Mouse (Mus musculus): ENCODE data around the gene Mta3.

Mta3 gene

GRCm38 (mm10) chr17:83767064-83767463, 61.1 kb downstream of the Mta3 start:
- DNase-seq: no peak

- DNase-seq: no peak
These were observed 62.3 kb downstream of the Mta3 start for GRCm38 (mm10) chr17:83768309-83768708.

GRCm38 (mm10) chr17:83770371-83770770, 64.4 kb downstream of the Mta3 start:
- DNase-seq: no peak

- DNase-seq: no peak
These were observed 65.0 kb downstream of the Mta3 start for GRCm38 (mm10) chr17:83770931-83771330.

- DNase-seq: no peak
These were observed 66.1 kb downstream of the Mta3 start for GRCm38 (mm10) chr17:83772110-83772509.

- no peak for DNase-seq
These were observed 66.7 kb downstream of the Mta3 start for GRCm38 (mm10) chr17:83772711-83773110.

GRCm38 (mm10) chr17:83776965-83777364, 71.0 kb downstream of the Mta3 start:
- no peak for DNase-seq

GRCm38 (mm10) chr17:83777462-83778051, 71.6 kb downstream of the Mta3 start:
- no peak for DNase-seq

GRCm38 (mm10) chr17:83780228-83780627, 74.3 kb downstream of the Mta3 start:
- DNase-seq: no peak

- DNase-seq: peak; percentile 33
These were observed 76.8 kb downstream of the Mta3 start for GRCm38 (mm10) chr17:83782740-83783139.

- DNase-seq: no peak
These were observed 80.5 kb downstream of the Mta3 start for GRCm38 (mm10) chr17:83786418-83786817.

GRCm38 (mm10) chr17:83790158-83790557, 84.2 kb downstream of the Mta3 start:
- no peak for DNase-seq

- DNase-seq: no peak
These were observed 86.4 kb downstream of the Mta3 start for GRCm38 (mm10) chr17:83792388-83792787.

- no peak for DNase-seq
These were observed 89.2 kb downstream of the Mta3 start for GRCm38 (mm10) chr17:83795121-83795520.

GRCm38 (mm10) chr17:83799506-83800050, 93.6 kb downstream of the Mta3 start:
- DNase-seq: no peak

- no peak for DNase-seq
These were observed 98.0 kb downstream of the Mta3 start for GRCm38 (mm10) chr17:83803987-83804386.

- no peak for DNase-seq
These were observed 99.1 kb downstream of the Mta3 start for GRCm38 (mm10) chr17:83805078-83805477.

GRCm38 (mm10) chr17:83807345-83807744, 101.4 kb downstream of the Mta3 start:
- DNase-seq: no peak

- peak; percentile 65 for DNase-seq
These were observed 101.9 kb downstream of the Mta3 start for GRCm38 (mm10) chr17:83807778-83808398.

GRCm38 (mm10) chr17:83808476-83809098, 102.6 kb downstream of the Mta3 start:
- DNase-seq: no peak

- no peak for DNase-seq
These were observed 103.3 kb downstream of the Mta3 start for GRCm38 (mm10) chr17:83809197-83809829.

GRCm38 (mm10) chr17:83810285-83810684, 104.3 kb downstream of the Mta3 start:
- no peak for DNase-seq

GRCm38 (mm10) chr17:83812200-83812944, 106.4 kb downstream of the Mta3 start:
- DNase-seq: peak; percentile 89

All from cerebellum, adult 9-11 months (tissue).